Mouse (Mus musculus): ENCODE measurements around the gene Gpr162.
A peak's percentile ranks its signal among the peaks of the same experiment; 100 is the strongest.

The Gpr162 gene

GRCm38 (mm10) chr6:124840241-124841167, 23.3 kb downstream of the Gpr162 start, which contains the start of gene Gnb3:
Gene Gnb3, minus strand, starts transcription at chr6:124840275.
- DNase-seq (ENCODE audit: inconsistent age in 2 of 2, low spot score in 1 of 2) = peak in 1 of 2 experiments; percentile 72

- peak in 1 of 2 experiments; percentile 38 for DNase-seq (ENCODE audit: inconsistent age in 2 of 2, low spot score in 1 of 2)
Measured at GRCm38 (mm10) chr6:124839805-124840204, 24.0 kb downstream of the Gpr162 start.

GRCm38 (mm10) chr6:124836411-124836810, 27.4 kb downstream of the Gpr162 start:
- DNase-seq (ENCODE audit: inconsistent age in 2 of 2, low spot score in 1 of 2) = peak in 1 of 2 experiments; percentile 23

GRCm38 (mm10) chr6:124835531-124835930, 28.3 kb downstream of the Gpr162 start:
- DNase-seq (ENCODE audit: inconsistent age in 2 of 2, low spot score in 1 of 2) = peak in 1 of 2 experiments; percentile 25

GRCm38 (mm10) chr6:124834512-124835081, 29.2 kb downstream of the Gpr162 start:
- peak in 1 of 2 experiments; percentile 67 for DNase-seq (ENCODE audit: inconsistent age in 2 of 2, low spot score in 1 of 2)

- no peak for DNase-seq (ENCODE audit: inconsistent age in 2 of 2, low spot score in 1 of 2)
Measured at GRCm38 (mm10) chr6:124831649-124832048, 32.1 kb downstream of the Gpr162 start.

- DNase-seq (ENCODE audit: inconsistent age in 2 of 2, low spot score in 1 of 2) = peak in 1 of 2 experiments; percentile 42
Measured at GRCm38 (mm10) chr6:124831199-124831598, 32.6 kb downstream of the Gpr162 start.

- peak; percentile 94 to 98 for DNase-seq (ENCODE audit: inconsistent age in 2 of 2, low spot score in 1 of 2)
Measured at GRCm38 (mm10) chr6:124829799-124830700, 33.7 kb downstream of the Gpr162 start.

GRCm38 (mm10) chr6:124828868-124829798, 34.6 kb downstream of the Gpr162 start, which contains the start of the genes Usp5 and Cdca3:
Gene Usp5, minus strand, starts transcription at chr6:124829484.
Gene Cdca3, plus strand, starts transcription at chr6:124829547.
- peak; percentile 99 to 100 for DNase-seq (ENCODE audit: inconsistent age in 2 of 2, low spot score in 1 of 2)

- peak; percentile 73 to 85 for DNase-seq (ENCODE audit: inconsistent age in 2 of 2, low spot score in 1 of 2)
Measured at GRCm38 (mm10) chr6:124828101-124828592, 35.6 kb downstream of the Gpr162 start.

GRCm38 (mm10) chr6:124822049-124822448, 41.7 kb downstream of the Gpr162 start:
- no peak for DNase-seq (ENCODE audit: inconsistent age in 2 of 2, low spot score in 1 of 2)

- DNase-seq (ENCODE audit: inconsistent age in 2 of 2, low spot score in 1 of 2) = peak in 1 of 2 experiments; percentile 16
Measured at GRCm38 (mm10) chr6:124820891-124821290, 42.9 kb downstream of the Gpr162 start.

GRCm38 (mm10) chr6:124817971-124818370, 45.8 kb downstream of the Gpr162 start:
- peak; percentile 6 to 30 for DNase-seq (ENCODE audit: inconsistent age in 2 of 2, low spot score in 1 of 2)

GRCm38 (mm10) chr6:124817563-124817962, 46.2 kb downstream of the Gpr162 start:
- no peak for DNase-seq (ENCODE audit: inconsistent age in 2 of 2, low spot score in 1 of 2)

- DNase-seq (ENCODE audit: inconsistent age in 2 of 2, low spot score in 1 of 2) = peak; percentile 4 to 27
Measured at GRCm38 (mm10) chr6:124817125-124817524, 46.7 kb downstream of the Gpr162 start.

- DNase-seq (ENCODE audit: inconsistent age in 2 of 2, low spot score in 1 of 2) = peak; percentile 2 to 22
Measured at GRCm38 (mm10) chr6:124816611-124817010, 47.2 kb downstream of the Gpr162 start.

GRCm38 (mm10) chr6:124814858-124815774, 48.7 kb downstream of the Gpr162 start:
- DNase-seq (ENCODE audit: inconsistent age in 2 of 2, low spot score in 1 of 2) = peak; percentile 14 to 35

GRCm38 (mm10) chr6:124814448-124814847, 49.3 kb downstream of the Gpr162 start:
- DNase-seq (ENCODE audit: inconsistent age in 2 of 2, low spot score in 1 of 2) = no peak

All from adrenal gland, adult (tissue).